In genomic region chr2:172547807-172548586, GRCm38 (mm10) we compare ENCODE assay signal across 8 mouse cellular contexts. TPM values are rescaled to one million over a fixed set of nuclear protein-coding genes. Genes with fewer than 3 reads are reported as not detected.
DNase-seq lines count a peak whose midpoint lies in the region; ATAC-seq lines count a peak whose summit lies in the region.
"Had no signal": no experiment of that assay in that cellular context is flagged by ENCODE, and none has a peak within 500 bp of the region (broad histone marks: within the 10 kb centered on the region; RNA-seq: fewer than 3 reads in every experiment).

No protein-coding gene starts in this region.

- H3K9ac ChIP-seq in hindbrain, embryonic 11.5 days (ENCODE audit: low read depth, low read length): no peak overlapping the region
- no peak overlapping the region for H3K9ac ChIP-seq in hindbrain, embryonic 12.5 days
- H3K9ac ChIP-seq in embryonic facial prominence, embryonic 11.5 days (replicated peaks; ENCODE audit: low read length): no peak overlapping the region
- H3K9ac ChIP-seq in limb, embryonic 11.5 days (ENCODE audit: low read length): no peak overlapping the region

- no peaks in the 10 kb centered on the region for H3K36me3 ChIP-seq in hindbrain, embryonic 11.5 days (ENCODE audit: control insufficient read depth, insufficient read depth, low read length)
- no peaks in the 10 kb centered on the region for H3K36me3 ChIP-seq in hindbrain, embryonic 12.5 days
- no peaks in the 10 kb centered on the region for H3K36me3 ChIP-seq in embryonic facial prominence, embryonic 11.5 days (replicated peaks; ENCODE audit: control insufficient read depth, insufficient read depth, low read depth, low read length)
- no peaks in the 10 kb centered on the region for H3K36me3 ChIP-seq in limb, embryonic 11.5 days (ENCODE audit: control insufficient read depth, insufficient read depth, low read length)

- WGBS in hindbrain, embryonic 11.5 days: 2% methylated on average over 27 of the region's 27 CpGs
- WGBS in hindbrain, embryonic 12.5 days: 2% methylated on average over 27 of the region's 27 CpGs
- WGBS in embryonic facial prominence, embryonic 11.5 days: 3% methylated on average over 27 of the region's 27 CpGs
- WGBS in limb, embryonic 11.5 days: 3% methylated on average over 25 of the region's 27 CpGs

- no peak for ATAC-seq in hindbrain, embryonic 11.5 days (ENCODE audit: low FRiP score)
- no peak for ATAC-seq in hindbrain, embryonic 12.5 days (ENCODE audit: low FRiP score)
- ATAC-seq in embryonic facial prominence, embryonic 11.5 days (replicated peaks; ENCODE audit: insufficient number of reproducible peaks, low FRiP score, low TSS enrichment, low read depth): no peak
- no peak for ATAC-seq in limb, embryonic 11.5 days (ENCODE audit: insufficient number of reproducible peaks, low FRiP score, low TSS enrichment, low read depth)

- peak; percentile 56 for DNase-seq in hindbrain, embryonic 11.5 days (ENCODE audit: low spot score)
- DNase-seq in ES-CJ7 (ENCODE audit: low read depth, low spot score): peak; percentile 56
- DNase-seq in embryonic facial prominence, embryonic 11.5 days (ENCODE audit: low spot score): no peak
- DNase-seq in limb, embryonic 11.5 days (ENCODE audit: low spot score): peak; percentile 65
- DNase-seq in cerebellum, adult 9-11 months: no peak
- no peak for DNase-seq in spleen, postnatal 14 days (ENCODE audit: low spot score in 2 of 2)
- DNase-seq: right cerebral cortex, adult 18-20 months had no signal

- no peak overlapping the region for H3K4me3 ChIP-seq in hindbrain, embryonic 11.5 days (ENCODE audit: low read depth, low read length)
- H3K4me3 ChIP-seq in hindbrain, embryonic 12.5 days: no peak overlapping the region
- H3K4me3 ChIP-seq in embryonic facial prominence, embryonic 11.5 days (ENCODE audit: low read depth, low read length): peak overlapping the region; percentile 4; the same call in 1 of the 2 replicates
- peak overlapping the region; percentile 14; the same call in 1 of the 2 replicates for H3K4me3 ChIP-seq in limb, embryonic 11.5 days (ENCODE audit: low read depth, low read length)

- H3K27me3 ChIP-seq in hindbrain, embryonic 11.5 days (ENCODE audit: control insufficient read depth, insufficient read depth, low read length): peaks cover 91% of the 10 kb centered on the region
- peaks cover 95% of the 10 kb centered on the region for H3K27me3 ChIP-seq in hindbrain, embryonic 12.5 days
- peaks cover 70% of the 10 kb centered on the region for H3K27me3 ChIP-seq in embryonic facial prominence, embryonic 11.5 days (ENCODE audit: control insufficient read depth, insufficient read depth, low read length)
- H3K27me3 ChIP-seq in limb, embryonic 11.5 days (ENCODE audit: control insufficient read depth, insufficient read depth, low read length): peaks cover 60% of the 10 kb centered on the region

- peaks cover 19% of the 10 kb centered on the region for H3K4me1 ChIP-seq in hindbrain, embryonic 11.5 days (replicated peaks; ENCODE audit: control insufficient read depth, insufficient read depth, low read length)
- peaks cover 40% of the 10 kb centered on the region for H3K4me1 ChIP-seq in hindbrain, embryonic 12.5 days
- H3K4me1 ChIP-seq in embryonic facial prominence, embryonic 11.5 days (ENCODE audit: control insufficient read depth, insufficient read depth, low read length): peaks cover 10% of the 10 kb centered on the region
- peaks cover 29% of the 10 kb centered on the region for H3K4me1 ChIP-seq in limb, embryonic 11.5 days (ENCODE audit: control insufficient read depth, insufficient read depth, low read length)

- no peak overlapping the region for H3K27ac ChIP-seq in hindbrain, embryonic 11.5 days (ENCODE audit: low read depth, low read length)
- no peak overlapping the region for H3K27ac ChIP-seq in hindbrain, embryonic 12.5 days
- no peak overlapping the region for H3K27ac ChIP-seq in embryonic facial prominence, embryonic 11.5 days (replicated peaks; ENCODE audit: low read depth, low read length)
- no peak overlapping the region for H3K27ac ChIP-seq in limb, embryonic 11.5 days (replicated peaks; ENCODE audit: low read depth, low read length)

- H3K4me2 ChIP-seq in hindbrain, embryonic 11.5 days (replicated peaks; ENCODE audit: low read depth, low read length): no peak overlapping the region
- no peak overlapping the region for H3K4me2 ChIP-seq in hindbrain, embryonic 12.5 days (replicated peaks)
- H3K4me2 ChIP-seq in embryonic facial prominence, embryonic 11.5 days (ENCODE audit: low read depth, low read length): peak overlapping the region; percentile 42; the same call in 1 of the 2 replicates
- H3K4me2 ChIP-seq in limb, embryonic 11.5 days (ENCODE audit: low read depth, severe bottlenecking): peak overlapping the region; percentile 32

- H3K9me3 ChIP-seq in hindbrain, embryonic 11.5 days (ENCODE audit: control insufficient read depth, low read length): no peaks in the 10 kb centered on the region
- H3K9me3 ChIP-seq in hindbrain, embryonic 12.5 days (replicated peaks): no peaks in the 10 kb centered on the region
- H3K9me3 ChIP-seq in embryonic facial prominence, embryonic 11.5 days (replicated peaks; ENCODE audit: control insufficient read depth, low read length): no peaks in the 10 kb centered on the region
- no peaks in the 10 kb centered on the region for H3K9me3 ChIP-seq in limb, embryonic 11.5 days (ENCODE audit: control insufficient read depth, low read length)

RNA-seq across cellular contexts. Expression of gene Tfap2c, which starts 1.4 kb away (rescaled TPM):
- polyA plus RNA-seq in hindbrain, embryonic 11.5 days (2014; fragmentation: Nextera tagmentation; extraction: Ambion mirVana): 2.5 and 2.8 TPM in 2 replicates
- 1.6 and 1.9 TPM in 2 replicates for polyA plus RNA-seq in hindbrain, embryonic 12.5 days (2016; fragmentation: Nextera tagmentation; extraction: Ambion mirVana)
- 16.5 and 17.9 TPM in 2 replicates for polyA plus RNA-seq in embryonic facial prominence, embryonic 11.5 days (2014; fragmentation: Nextera tagmentation; extraction: Ambion mirVana)
- 5.9 and 7.6 TPM in 2 replicates for polyA plus RNA-seq in limb, embryonic 11.5 days (2014; fragmentation: Nextera tagmentation; extraction: Ambion mirVana)

Comparison
In these comparisons a context has a peak if more than half of its experiments do, and no peak if none do; other contexts are left out.
1. DNase-seq: peak in hindbrain, embryonic 11.5 days (single experiment), ES-CJ7 (single experiment) and limb, embryonic 11.5 days (single experiment); none in embryonic facial prominence, embryonic 11.5 days (single experiment), cerebellum, adult 9-11 months (single experiment) and spleen, postnatal 14 days (0 of 2).
2. H3K4me2 ChIP-seq: peak in embryonic facial prominence, embryonic 11.5 days (single experiment) and limb, embryonic 11.5 days (single experiment); none in hindbrain, embryonic 11.5 days (single experiment) and hindbrain, embryonic 12.5 days (single experiment).
3. H3K4me3 ChIP-seq: peak in embryonic facial prominence, embryonic 11.5 days (single experiment) and limb, embryonic 11.5 days (single experiment); none in hindbrain, embryonic 11.5 days (single experiment) and hindbrain, embryonic 12.5 days (single experiment).